Mouse (Mus musculus): ENCODE measurements around the gene Nod2. TPM values are rescaled to one million over a fixed set of nuclear protein-coding genes. Genes with fewer than 3 reads are reported as not detected.

The Nod2 gene
- polyA plus RNA-seq, 1 experiment from 2014 or later: 0.19 TPM

DNA sequence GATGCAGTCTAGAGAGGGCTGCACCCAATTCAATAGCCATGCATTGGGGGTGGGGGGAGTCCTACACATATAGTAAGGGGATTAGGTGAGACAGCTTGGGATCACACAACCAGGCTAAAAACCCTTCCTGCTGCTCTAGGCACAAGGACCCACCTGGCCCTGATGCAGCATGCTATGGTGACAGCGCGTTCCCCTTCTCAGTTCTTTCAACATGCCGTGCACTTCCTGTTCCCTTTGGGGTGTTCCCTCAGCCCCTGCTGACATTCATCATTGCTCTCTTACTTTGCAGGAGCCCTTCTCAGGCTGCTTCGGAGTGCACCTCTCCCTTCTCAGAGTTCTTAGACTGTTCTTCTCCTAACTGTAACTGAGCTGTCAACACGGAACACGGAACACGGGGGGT is 47.2 kb downstream of the Nod2 start:
- Histone ChIP-seq H3K27ac (ENCODE audit: low read length) (no peak overlapping the region), H3K27me3 (ENCODE audit: control insufficient read depth, insufficient read depth, low read depth, low read length) (peaks cover 2% of the 10 kb centered on the region; the same call in 1 of the 2 replicates), H3K9me3 (replicated peaks; ENCODE audit: control insufficient read depth, low read length, poor library complexity, severe bottlenecking) (no peaks in the 10 kb centered on the region), H3K4me2 (ENCODE audit: low read length) (no peak overlapping the region), H3K36me3 (ENCODE audit: control insufficient read depth, insufficient read depth, low read length) (no peaks in the 10 kb centered on the region), H3K4me3 (ENCODE audit: low read depth, low read length) (no peak overlapping the region), H3K9ac (ENCODE audit: low read depth, low read length) (no peak overlapping the region), H3K4me1 (ENCODE audit: control insufficient read depth, insufficient read depth, low read length) (peaks cover 11% of the 10 kb centered on the region)
- ATAC-seq: no peak
- 84% methylated on average over 7 of the region's 7 CpGs for WGBS

DNA sequence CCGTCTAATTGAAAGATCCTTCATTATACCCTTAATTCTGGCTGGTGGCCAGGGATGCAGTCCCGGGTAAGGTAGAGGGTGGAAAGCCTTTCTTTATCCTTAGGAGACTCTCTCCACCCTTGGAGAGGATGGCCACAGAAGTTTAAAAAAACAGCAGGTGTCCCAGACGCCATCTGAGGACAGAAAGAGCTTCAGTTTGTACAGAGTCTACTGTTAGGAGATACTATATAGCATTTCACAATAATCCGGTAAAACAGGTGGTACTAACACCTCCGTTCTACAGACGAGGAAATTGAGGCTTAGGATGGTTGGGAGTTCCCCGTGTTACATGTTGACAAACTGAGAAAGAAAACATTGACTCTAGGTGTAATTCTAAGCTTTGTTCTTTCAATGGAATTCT is 49.1 kb downstream of the Nod2 start:
- peak overlapping the region; percentile 93 for H3K4me3 ChIP-seq (ENCODE audit: low read depth, low read length)
- WGBS: 18% methylated on average over 7 of the region's 7 CpGs
- H3K27me3 ChIP-seq (ENCODE audit: control insufficient read depth, insufficient read depth, low read depth, low read length): peaks cover 2% of the 10 kb centered on the region; the same call in 1 of the 2 replicates
- peak overlapping the region; percentile 45; the same call in 1 of the 2 replicates for H3K9ac ChIP-seq (ENCODE audit: low read depth, low read length)
- ATAC-seq: peak; percentile 22
- H3K9me3 ChIP-seq (replicated peaks; ENCODE audit: control insufficient read depth, low read length, poor library complexity, severe bottlenecking): no peaks in the 10 kb centered on the region
- peaks cover 13% of the 10 kb centered on the region for H3K4me1 ChIP-seq (ENCODE audit: control insufficient read depth, insufficient read depth, low read length)
- H3K27ac ChIP-seq (ENCODE audit: low read length): peak overlapping the region; percentile 43; the same call in 1 of the 2 replicates
- H3K36me3 ChIP-seq (ENCODE audit: control insufficient read depth, insufficient read depth, low read length): no peaks in the 10 kb centered on the region
- H3K4me2 ChIP-seq (ENCODE audit: low read length): peak overlapping the region; percentile 52

DNA sequence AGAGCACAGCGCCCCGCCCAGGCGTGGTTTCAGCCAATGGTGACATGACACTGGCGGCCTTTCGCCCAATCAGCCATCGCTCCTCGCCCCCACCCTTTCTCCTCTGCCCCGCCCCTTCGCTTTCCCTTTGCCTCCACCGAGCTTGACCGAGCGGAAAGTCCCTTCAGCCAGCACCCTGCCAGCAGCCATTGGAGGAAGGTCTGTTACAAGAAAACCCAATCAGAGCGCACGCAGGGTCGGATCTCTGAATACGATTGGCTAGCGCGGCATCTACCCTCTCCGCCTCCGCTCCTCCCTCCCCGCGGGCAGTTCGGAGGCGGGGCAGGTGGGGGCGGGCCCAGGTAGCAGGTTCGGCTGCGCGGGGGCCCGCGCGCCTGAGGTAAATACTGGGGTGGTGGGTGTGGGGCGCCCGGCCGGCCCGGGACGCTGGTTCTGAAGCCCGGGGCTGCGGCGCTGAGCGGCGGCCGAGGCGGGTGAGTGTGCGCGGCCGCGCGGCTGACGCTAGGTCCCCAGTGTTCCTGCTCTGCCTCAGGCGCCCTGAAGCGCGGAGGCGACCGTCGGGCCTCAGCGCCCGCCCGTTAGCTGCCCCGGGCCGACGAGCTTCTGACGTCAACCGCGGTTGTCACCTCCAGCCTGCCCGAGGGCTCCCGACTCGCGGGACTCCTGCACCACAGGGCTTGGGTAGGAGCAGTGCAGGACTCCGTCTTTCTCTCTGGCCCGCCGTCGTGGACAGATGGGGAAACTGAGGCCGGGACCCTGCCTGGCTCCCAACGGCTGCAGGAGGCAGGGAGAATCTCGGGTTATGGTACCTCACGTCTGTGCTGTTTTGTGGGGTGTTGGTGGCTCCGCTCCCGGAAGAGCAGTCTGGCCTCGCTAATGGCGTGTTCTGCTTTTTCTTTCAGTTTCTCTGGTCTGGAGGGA is 49.9 kb downstream of the Nod2 start, which contains the start of gene Cyld:
Cyld (plus strand) TSS at position 308 of the 921 bp plus-strand sequence.
- under 1% methylated on average over 71 of the region's 80 CpGs for WGBS
- peak; percentile 99 for ATAC-seq

DNA sequence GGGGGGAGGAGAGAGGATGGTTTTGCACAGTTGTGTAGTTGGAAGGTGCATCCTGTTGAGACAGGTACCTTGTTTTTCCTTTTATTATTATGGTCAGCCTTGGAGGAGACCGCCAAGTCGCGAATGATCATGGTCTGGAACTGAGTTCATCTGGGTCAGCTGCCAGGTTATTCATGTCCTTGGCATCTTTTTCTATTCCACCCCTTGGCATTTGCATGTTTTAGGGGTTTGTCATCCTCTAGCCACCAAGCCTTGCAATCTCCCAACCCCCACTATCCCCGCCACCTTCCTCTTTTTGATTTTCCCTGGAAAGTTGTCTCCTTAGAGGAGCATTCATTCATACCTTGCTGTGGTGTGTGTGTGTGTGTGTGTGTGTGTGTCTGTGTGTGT is 50.5 kb downstream of the Nod2 start:
- peaks cover 2% of the 10 kb centered on the region; the same call in 1 of the 2 replicates for H3K27me3 ChIP-seq (ENCODE audit: control insufficient read depth, insufficient read depth, low read depth, low read length)
- no peaks in the 10 kb centered on the region for H3K9me3 ChIP-seq (replicated peaks; ENCODE audit: control insufficient read depth, low read length, poor library complexity, severe bottlenecking)
- peak overlapping the region; percentile 93 for H3K4me3 ChIP-seq (ENCODE audit: low read depth, low read length)
- H3K36me3 ChIP-seq (ENCODE audit: control insufficient read depth, insufficient read depth, low read length): no peaks in the 10 kb centered on the region
- no peak for ATAC-seq
- H3K4me2 ChIP-seq (ENCODE audit: low read length): peak overlapping the region; percentile 80
- H3K4me1 ChIP-seq (ENCODE audit: control insufficient read depth, insufficient read depth, low read length): peaks cover 13% of the 10 kb centered on the region
- peak overlapping the region; percentile 86 for H3K27ac ChIP-seq (ENCODE audit: low read length)
- peak overlapping the region; percentile 91 for H3K9ac ChIP-seq (ENCODE audit: low read depth, low read length)
- 19% methylated on average over 4 of the region's 4 CpGs for WGBS

More for the DNA sequence above, 49.9 kb downstream of the Nod2 start, which contains the start of gene Cyld:
- Histone ChIP-seq H3K9me3 (replicated peaks; ENCODE audit: control insufficient read depth, low read length, poor library complexity, severe bottlenecking) (no peaks in the 10 kb centered on the region), H3K9ac (ENCODE audit: low read depth, low read length) (peak within 1 kb of the TSS; percentile 91), H3K36me3 (ENCODE audit: control insufficient read depth, insufficient read depth, low read length) (no peaks in the 10 kb centered on the region), H3K4me2 (ENCODE audit: low read length) (peak within 1 kb of the TSS; percentile 80), H3K4me3 (ENCODE audit: low read depth, low read length) (peak within 1 kb of the TSS; percentile 93), H3K27ac (ENCODE audit: low read length) (peak within 1 kb of the TSS; percentile 86), H3K27me3 (ENCODE audit: control insufficient read depth, insufficient read depth, low read depth, low read length) (peaks cover 2% of the 10 kb centered on the region; the same call in 1 of the 2 replicates), H3K4me1 (ENCODE audit: control insufficient read depth, insufficient read depth, low read length) (peaks cover 13% of the 10 kb centered on the region)

DNA sequence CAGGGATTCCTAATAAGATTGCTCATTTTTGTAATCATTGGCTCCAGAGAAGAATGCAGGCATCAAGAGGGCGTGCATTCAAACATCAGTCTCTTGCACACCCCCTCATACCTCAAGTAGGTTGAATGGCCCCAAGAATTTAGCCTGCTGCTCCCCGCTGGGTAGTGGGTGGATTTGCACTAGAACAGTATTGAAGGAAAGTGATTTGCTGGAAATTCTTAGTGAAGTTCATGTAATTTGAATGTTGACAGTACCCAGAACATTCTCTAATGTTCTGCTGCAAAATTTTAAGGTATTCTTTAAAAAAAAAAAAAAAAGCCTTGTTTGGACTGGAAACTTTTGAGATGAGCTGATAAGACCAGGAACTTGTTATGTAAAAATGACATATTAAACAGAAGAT is 50.9 kb downstream of the Nod2 start:
- peaks cover 2% of the 10 kb centered on the region; the same call in 1 of the 2 replicates for H3K27me3 ChIP-seq (ENCODE audit: control insufficient read depth, insufficient read depth, low read depth, low read length)
- H3K9ac ChIP-seq (ENCODE audit: low read depth, low read length): peak overlapping the region; percentile 91
- H3K4me1 ChIP-seq (ENCODE audit: control insufficient read depth, insufficient read depth, low read length): peaks cover 13% of the 10 kb centered on the region
- no peaks in the 10 kb centered on the region for H3K9me3 ChIP-seq (replicated peaks; ENCODE audit: control insufficient read depth, low read length, poor library complexity, severe bottlenecking)
- 19% methylated on average over 2 of the region's 2 CpGs for WGBS
- H3K4me3 ChIP-seq (ENCODE audit: low read depth, low read length): peak overlapping the region; percentile 93
- no peak for ATAC-seq
- peak overlapping the region; percentile 80 for H3K4me2 ChIP-seq (ENCODE audit: low read length)
- H3K27ac ChIP-seq (ENCODE audit: low read length): no peak overlapping the region
- H3K36me3 ChIP-seq (ENCODE audit: control insufficient read depth, insufficient read depth, low read length): no peaks in the 10 kb centered on the region

DNA sequence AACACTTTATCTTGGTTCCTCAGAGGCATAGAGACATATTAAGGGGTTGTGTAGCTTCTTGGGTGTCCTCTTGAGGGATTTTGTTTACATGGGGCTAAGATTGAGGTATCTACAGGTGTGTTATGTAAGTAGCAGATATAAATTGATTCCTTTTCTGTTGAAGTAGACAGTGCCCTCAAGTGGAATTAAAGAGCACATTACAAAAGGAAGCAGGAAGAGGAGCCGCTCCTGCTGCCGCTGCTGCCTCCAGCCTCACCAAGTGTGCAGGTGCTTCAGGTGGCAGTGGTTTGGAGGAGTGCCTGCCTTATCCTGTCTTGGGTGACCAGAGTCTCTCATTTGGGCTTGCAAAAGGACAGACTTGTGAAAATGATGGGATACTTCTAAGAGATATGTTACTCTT is 54.5 kb downstream of the Nod2 start:
- no peak for ATAC-seq
- no peak overlapping the region for H3K9ac ChIP-seq (ENCODE audit: low read depth, low read length)
- 22% methylated on average over 2 of the region's 2 CpGs for WGBS

DNA sequence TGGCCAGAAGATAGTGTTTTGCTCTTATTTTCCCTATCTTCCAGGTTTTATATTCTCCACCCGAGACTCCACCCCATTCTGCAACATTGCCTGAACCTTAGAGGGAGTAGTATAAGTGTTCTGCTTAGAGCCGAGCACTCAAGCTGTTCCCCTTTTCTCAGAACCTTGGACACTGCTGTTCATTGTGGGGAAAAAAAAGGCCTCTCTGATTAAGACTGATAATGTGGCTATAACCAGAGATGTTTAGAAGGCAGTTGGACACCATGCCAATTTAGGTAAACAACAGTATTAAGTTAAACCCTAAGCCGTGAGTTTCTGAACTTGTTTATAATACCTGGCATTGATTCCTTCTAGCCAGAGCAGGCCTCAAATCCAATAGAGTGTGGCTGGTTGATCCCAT is 55.7 kb downstream of the Nod2 start:
- H3K4me3 ChIP-seq (ENCODE audit: low read depth, low read length): no peak overlapping the region
- peaks cover 11% of the 10 kb centered on the region for H3K4me1 ChIP-seq (ENCODE audit: control insufficient read depth, insufficient read depth, low read length)
- WGBS: 89% methylated on average over 3 of the region's 3 CpGs
- H3K36me3 ChIP-seq (ENCODE audit: control insufficient read depth, insufficient read depth, low read length): no peaks in the 10 kb centered on the region
- no peak for ATAC-seq
- H3K9ac ChIP-seq (ENCODE audit: low read depth, low read length): no peak overlapping the region
- no peaks in the 10 kb centered on the region for H3K9me3 ChIP-seq (replicated peaks; ENCODE audit: control insufficient read depth, low read length, poor library complexity, severe bottlenecking)
- no peak overlapping the region for H3K4me2 ChIP-seq (ENCODE audit: low read length)
- no peak overlapping the region for H3K27ac ChIP-seq (ENCODE audit: low read length)
- H3K27me3 ChIP-seq (ENCODE audit: control insufficient read depth, insufficient read depth, low read depth, low read length): no peaks in the 10 kb centered on the region

More for the DNA sequence above, 54.5 kb downstream of the Nod2 start:
- Histone ChIP-seq H3K4me3 (ENCODE audit: low read depth, low read length) (no peak overlapping the region), H3K9me3 (replicated peaks; ENCODE audit: control insufficient read depth, low read length, poor library complexity, severe bottlenecking) (no peaks in the 10 kb centered on the region), H3K27ac (ENCODE audit: low read length) (no peak overlapping the region), H3K4me1 (ENCODE audit: control insufficient read depth, insufficient read depth, low read length) (peaks cover 13% of the 10 kb centered on the region), H3K36me3 (ENCODE audit: control insufficient read depth, insufficient read depth, low read length) (no peaks in the 10 kb centered on the region), H3K4me2 (ENCODE audit: low read length) (no peak overlapping the region), H3K27me3 (ENCODE audit: control insufficient read depth, insufficient read depth, low read depth, low read length) (no peaks in the 10 kb centered on the region)

DNA sequence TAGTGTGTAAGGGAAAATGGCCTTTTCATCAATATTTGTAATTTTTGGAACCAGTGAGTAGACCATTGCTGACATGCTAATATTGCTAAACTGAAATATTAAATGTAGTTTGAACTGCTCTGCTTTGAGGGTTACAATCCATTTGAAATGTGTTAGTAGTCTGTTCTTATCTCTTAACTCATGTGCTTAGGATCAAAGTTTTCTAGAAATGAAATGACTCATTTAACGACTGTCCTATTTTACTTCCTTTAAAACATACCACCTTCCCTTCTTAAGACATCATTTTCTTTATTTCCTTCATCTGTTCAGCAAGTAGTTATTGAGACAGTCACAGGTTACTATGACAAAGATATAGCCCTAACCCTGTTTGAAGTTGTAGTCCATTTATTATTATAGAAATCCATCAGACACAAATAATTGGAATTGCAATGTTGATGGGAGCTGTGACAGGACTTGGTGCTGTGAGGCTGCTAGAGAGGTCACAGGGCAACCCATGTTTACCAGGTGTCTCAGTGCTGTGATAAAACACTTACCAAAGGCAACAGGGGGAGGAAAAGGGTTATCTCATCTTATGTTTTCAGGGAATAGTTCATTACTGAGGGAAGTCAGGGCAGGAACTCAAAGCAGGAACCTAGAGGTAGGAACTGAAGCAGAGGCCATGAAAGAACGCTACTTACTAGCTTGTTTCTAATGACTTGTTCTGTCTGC is 76.3 kb downstream of the Nod2 start:
- H3K27me3 ChIP-seq (ENCODE audit: control insufficient read depth, insufficient read depth, low read depth, low read length): no peaks in the 10 kb centered on the region
- no peak overlapping the region for H3K9ac ChIP-seq (ENCODE audit: low read depth, low read length)
- no peak overlapping the region for H3K4me2 ChIP-seq (ENCODE audit: low read length)
- no peak overlapping the region for H3K4me3 ChIP-seq (ENCODE audit: low read depth, low read length)
- H3K4me1 ChIP-seq (ENCODE audit: control insufficient read depth, insufficient read depth, low read length): no peaks in the 10 kb centered on the region
- no peaks in the 10 kb centered on the region for H3K9me3 ChIP-seq (replicated peaks; ENCODE audit: control insufficient read depth, low read length, poor library complexity, severe bottlenecking)
- H3K36me3 ChIP-seq (ENCODE audit: control insufficient read depth, insufficient read depth, low read length): peaks cover 20% of the 10 kb centered on the region
- WGBS: 91% methylated on average over 2 of the region's 2 CpGs
- ATAC-seq: no peak
- no peak overlapping the region for H3K27ac ChIP-seq (ENCODE audit: low read length)
